Comparison of ENCODE assay signal across 15 mouse cellular contexts in genomic region chr12:34220051-34220926, GRCm38 (mm10).
DNase-seq lines count a peak whose midpoint lies in the region; ATAC-seq and TF ChIP-seq lines count a peak whose summit lies in the region.
"Had no signal": no experiment of that assay in that cellular context is flagged by ENCODE, and none has a peak within 500 bp of the region (broad histone marks: within the 10 kb centered on the region; RNA-seq: fewer than 3 reads in every experiment).

No protein-coding gene starts in this region.

- WGBS in lung, postnatal 0 days = 52% methylated on average over 9 of the region's 9 CpGs
- WGBS in lung, adult 2 months = 54% methylated on average over 9 of the region's 9 CpGs

- no peaks in the 10 kb centered on the region for H3K36me3 ChIP-seq in lung, postnatal 0 days (ENCODE audit: insufficient read depth, low read length)
- H3K36me3 ChIP-seq: forebrain, embryonic 12.5 days; liver, embryonic 15.5 days had no signal

- H3K9ac ChIP-seq in lung, postnatal 0 days (replicated peaks; ENCODE audit: low read depth) = no peak overlapping the region
- H3K9ac ChIP-seq: forebrain, embryonic 12.5 days; liver, embryonic 15.5 days had no signal

- no peaks in the 10 kb centered on the region for H3K27me3 ChIP-seq in lung, postnatal 0 days (replicated peaks; ENCODE audit: insufficient read depth, low read length)
- H3K27me3 ChIP-seq: forebrain, embryonic 12.5 days; liver, embryonic 15.5 days had no signal

- TF ChIP-seq EP300 in lung, postnatal 0 days (IDR thresholded peaks at IDR 0.05) = no peak

- TF ChIP-seq CTCF in lung, postnatal 0 days (IDR thresholded peaks at IDR 0.05) = no peak
- no peak for TF ChIP-seq CTCF in lung, adult 2 months (IDR thresholded peaks at IDR 0.05; ENCODE audit: insufficient read depth, low read length)

- H3K9me3 ChIP-seq in lung, postnatal 0 days (ENCODE audit: low read length) = no peaks in the 10 kb centered on the region
- H3K9me3 ChIP-seq: forebrain, embryonic 12.5 days; liver, embryonic 15.5 days had no signal

- peak; percentile 21 for DNase-seq in lung, postnatal 0 days (ENCODE audit: low spot score)
- DNase-seq in lung, adult 2 months = no peak
- DNase-seq in embryo, embryonic 10.5 days (ENCODE audit: low spot score) = peak; percentile 70
- DNase-seq in hindlimb bud, embryonic 11.5 days (ENCODE audit: extremely low spot score, low read depth, low spot score) = peak; percentile 94
- no peak for DNase-seq in frontal cortex, adult 2 months (ENCODE audit: extremely low spot score in 1 of 2, low spot score in 1 of 2)
- DNase-seq in spleen, postnatal 14 days (ENCODE audit: low spot score in 2 of 2) = no peak
- no peak for DNase-seq in retina, embryonic 14.5 days (ENCODE audit: low spot score)
- no peak for DNase-seq in gastrocnemius, postnatal 4 days (ENCODE audit: low spot score in 2 of 2)
- DNase-seq: cerebellum, postnatal 36 days; gastrocnemius, postnatal 36 days; heart, postnatal 10 days; thymus, adult 18-20 months had no signal

- TF ChIP-seq POLR2A in lung, adult 2 months (IDR thresholded peaks at IDR 0.05; ENCODE audit: borderline replicate concordance, extremely low read depth, low read depth, low read length) = no peak

- ATAC-seq in lung, postnatal 0 days = no peak

- no peak overlapping the region for H3K4me3 ChIP-seq in lung, postnatal 0 days (ENCODE audit: low read depth, low read length)
- no peak overlapping the region for H3K4me3 ChIP-seq in lung, adult 2 months (replicated peaks; ENCODE audit: extremely low read depth, low read depth, low read length)
- H3K4me3 ChIP-seq: forebrain, embryonic 12.5 days; liver, embryonic 15.5 days; myocyte had no signal

- H3K4me1 ChIP-seq in lung, postnatal 0 days (ENCODE audit: insufficient read depth, low read depth, low read length) = no peaks in the 10 kb centered on the region
- no peaks in the 10 kb centered on the region; the same call in 1 of the 2 replicates for H3K4me1 ChIP-seq in lung, adult 2 months (ENCODE audit: control insufficient read depth, insufficient read depth, low read length)
- H3K4me1 ChIP-seq: forebrain, embryonic 12.5 days; liver, embryonic 15.5 days had no signal

- H3K4me2 ChIP-seq in lung, postnatal 0 days (replicated peaks; ENCODE audit: low read depth, low read length) = no peak overlapping the region
- H3K4me2 ChIP-seq: forebrain, embryonic 12.5 days; liver, embryonic 15.5 days had no signal

- H3K27ac ChIP-seq in lung, postnatal 0 days (ENCODE audit: low read length) = no peak overlapping the region
- H3K27ac ChIP-seq: forebrain, embryonic 12.5 days; liver, embryonic 15.5 days had no signal

Comparison
In these comparisons a context has a peak if more than half of its experiments do, and no peak if none do; other contexts are left out.
1. DNase-seq: peak in lung, postnatal 0 days (single experiment), embryo, embryonic 10.5 days (single experiment) and hindlimb bud, embryonic 11.5 days (single experiment); none in lung, adult 2 months (single experiment), frontal cortex, adult 2 months (0 of 2), spleen, postnatal 14 days (0 of 2), retina, embryonic 14.5 days (single experiment) and gastrocnemius, postnatal 4 days (0 of 2).